Mouse (Mus musculus) adrenal gland (tissue): Measurements from ENCODE around the gene Cd83.

Source experiments
- intact Hi-C: fragments of 180-260 bp; cut with DNase I; formaldehyde crosslinking; loops from one replicate; pipeline ENCODE4 v1.15.1; 2025

Gene Cd83

DNA sequence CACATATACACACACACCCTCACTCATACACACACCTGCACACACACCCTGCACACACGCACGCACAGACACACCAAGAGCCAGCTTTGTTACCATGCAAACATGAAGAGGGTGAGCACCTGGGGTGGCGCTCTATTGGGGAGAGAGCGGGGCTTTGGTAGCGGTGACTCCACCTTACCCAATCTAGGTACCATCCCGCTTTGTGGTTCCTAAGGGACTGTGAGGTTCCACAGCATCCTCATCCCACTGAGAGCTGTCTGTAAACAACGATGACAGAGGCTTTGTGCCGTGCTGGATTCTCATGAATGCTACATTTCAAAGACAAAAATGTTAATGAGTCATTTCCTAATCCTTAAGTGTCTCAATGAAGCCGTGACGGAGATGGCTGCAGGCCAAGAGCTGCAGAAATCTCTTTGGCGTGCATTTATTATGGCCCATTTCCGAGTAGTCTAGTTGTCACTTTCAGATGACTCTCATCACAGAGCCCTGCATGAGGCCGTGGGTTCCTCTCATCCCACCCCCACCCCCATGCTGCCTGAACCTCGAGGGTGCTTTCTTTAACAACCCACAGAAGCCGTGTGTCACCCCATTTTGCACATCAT, 10.5 kb upstream of the Cd83 start:
- intact Hi-C loops, result no loop called here

DNA sequence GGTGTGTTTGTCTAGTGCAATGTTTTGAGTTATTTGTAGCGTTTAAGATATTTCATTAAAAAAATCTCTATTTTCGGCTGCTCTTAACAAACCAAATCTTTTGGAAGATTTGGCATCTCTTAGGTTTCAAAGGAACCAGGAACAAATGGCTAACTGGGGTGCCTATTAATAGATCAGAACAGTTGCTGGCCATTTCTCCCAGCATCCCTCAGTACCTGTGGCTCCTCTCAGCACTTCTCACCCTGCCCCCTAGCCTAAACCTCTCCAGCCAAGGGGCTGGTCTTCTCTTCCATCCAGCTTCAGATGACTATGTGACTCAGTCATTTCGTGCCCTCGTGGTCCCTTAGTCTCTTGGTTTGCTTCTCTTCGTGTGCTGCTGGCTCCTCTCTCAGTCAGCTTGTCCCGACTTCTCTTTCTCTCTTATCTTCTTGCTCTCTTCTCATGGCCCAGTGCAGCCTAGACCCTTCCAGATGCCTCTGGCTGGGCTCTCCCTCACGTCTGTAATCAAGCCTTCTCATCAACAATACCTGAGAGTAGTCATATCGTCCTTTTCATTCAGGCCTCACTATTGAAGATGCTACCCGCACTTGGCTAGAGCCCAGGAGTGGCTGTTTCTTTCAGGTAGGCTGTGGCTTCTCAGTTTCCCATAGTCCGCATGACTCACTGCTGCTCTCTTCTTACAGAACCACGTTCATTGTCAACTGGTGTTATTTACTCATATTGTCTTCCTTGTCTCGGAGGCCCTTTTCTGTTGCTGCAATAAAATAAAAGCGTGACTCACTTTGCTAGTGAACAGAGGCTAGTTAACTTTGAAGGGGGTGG, 9.8 kb upstream of the Cd83 start:
- intact Hi-C loops, result no loop called here

DNA sequence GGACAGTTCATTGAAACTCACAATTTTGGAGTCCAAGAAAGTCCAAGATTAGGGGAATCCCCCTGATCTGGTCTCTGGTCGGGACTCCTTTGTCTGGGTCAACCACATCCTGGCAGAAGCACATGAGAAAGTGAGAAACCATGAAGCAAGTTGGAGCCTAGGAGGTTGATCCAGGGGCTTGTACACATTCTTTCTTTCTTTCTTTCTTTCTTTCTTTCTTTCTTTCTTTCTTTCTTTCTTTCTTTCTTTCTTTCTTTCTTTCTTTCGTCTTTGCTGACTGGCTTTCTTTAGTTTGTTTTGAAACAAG, 9.2 kb upstream of the Cd83 start:
- intact Hi-C loops, result no loop called here

DNA sequence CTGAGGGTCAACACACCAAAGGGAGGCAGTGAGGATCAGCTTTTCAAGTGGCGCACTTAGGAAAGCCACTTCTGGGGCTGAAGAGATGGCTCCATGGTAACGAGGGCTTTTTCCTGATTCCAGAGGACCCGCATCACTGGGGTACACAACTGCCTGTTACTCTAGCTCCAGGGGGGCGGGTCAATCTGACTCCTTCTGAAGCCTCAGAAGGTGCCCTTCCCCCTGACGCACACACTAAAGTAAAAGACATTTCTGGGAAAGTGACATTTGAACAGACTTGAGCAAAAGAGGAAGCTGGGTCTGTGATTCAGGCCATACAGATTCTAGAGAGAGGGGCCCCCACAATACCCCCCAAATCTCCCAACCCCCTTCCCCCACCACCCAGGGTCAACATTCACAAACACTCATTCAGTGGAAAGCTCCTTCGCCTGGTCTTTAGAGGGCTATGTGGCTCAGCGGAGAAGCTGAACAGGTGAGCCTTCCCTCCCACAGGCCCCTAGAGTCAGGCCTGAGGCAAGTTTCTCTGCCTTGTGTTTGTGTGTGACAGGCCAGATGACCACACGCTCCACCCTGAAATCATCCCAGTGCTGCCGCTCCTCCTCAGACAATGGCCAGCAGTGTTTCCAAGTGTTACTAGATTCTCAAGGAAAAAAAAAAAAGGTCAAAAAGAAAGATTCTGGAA, 7.1 kb upstream of the Cd83 start:
- intact Hi-C loops, result no loop called here

DNA sequence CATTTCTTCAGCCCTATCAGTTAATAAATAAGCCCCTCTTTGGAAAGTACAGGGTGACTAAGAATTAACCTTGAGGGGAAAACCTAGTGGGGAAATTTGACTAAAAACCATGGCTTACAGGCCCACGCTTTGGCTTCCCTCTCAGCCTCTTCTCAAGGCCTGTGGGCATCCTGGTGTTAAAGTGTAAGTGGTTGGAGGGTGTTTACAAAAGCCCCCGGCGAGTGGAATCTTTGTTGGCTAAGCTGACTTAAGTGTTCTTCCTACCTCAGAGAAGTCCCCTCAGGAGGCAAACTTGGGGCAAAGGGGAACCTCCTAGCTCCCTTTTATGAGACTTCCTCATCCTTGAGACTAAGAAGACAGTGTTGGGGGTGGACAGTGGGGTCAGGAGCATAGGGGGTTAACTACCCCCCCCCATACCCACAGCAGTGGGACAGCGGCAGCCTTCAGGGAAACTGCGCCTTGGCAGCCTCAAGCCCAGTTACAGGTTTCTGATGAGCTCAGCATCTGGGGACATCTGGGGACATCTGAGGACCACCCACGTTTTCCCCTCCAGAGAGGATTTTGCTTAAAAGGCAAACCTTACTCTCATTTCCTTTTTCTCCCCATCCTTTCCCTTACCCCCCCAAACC, 6.4 kb upstream of the Cd83 start:
- intact Hi-C loops, result no loop called here

DNA sequence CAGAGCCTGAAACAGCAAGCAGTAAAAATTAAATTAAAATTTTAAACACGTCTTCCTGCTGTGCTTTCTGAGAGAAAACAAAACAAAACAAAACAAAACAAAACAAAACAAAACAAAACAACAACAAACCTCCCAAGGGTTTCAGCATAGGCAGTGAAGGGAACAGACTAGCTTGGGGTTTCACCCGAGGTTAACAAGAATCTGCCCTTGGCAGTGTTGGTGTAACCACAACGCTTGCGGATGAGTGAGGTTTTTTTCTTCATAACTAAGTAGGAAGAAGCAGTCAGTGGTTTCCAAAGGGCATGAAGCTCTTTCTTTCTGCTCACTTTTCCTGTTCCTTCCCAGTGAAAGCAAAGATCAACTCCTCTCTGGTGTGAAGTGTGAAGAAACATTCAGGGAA, 5.6 kb upstream of the Cd83 start:
- intact Hi-C loops, result no loop called here

DNA sequence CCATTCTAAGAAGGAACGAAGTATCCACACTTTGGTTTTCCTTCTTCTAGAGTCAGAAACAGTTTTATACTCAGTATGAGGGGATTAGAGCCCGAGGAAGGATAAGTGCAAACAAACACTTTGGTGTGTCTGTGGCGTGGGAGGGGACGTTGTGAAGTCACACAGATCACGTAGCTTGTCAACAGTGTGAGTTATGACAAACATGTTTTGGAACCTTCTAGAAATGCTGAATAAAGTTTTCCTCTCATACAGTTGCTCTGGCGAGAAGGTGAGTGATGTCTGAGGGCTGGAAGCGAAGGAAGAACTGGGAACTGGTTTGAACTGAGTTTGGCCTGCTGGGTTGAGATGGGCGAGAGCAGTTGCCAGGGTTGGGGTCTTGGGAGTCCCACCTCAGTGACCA, 4.5 kb upstream of the Cd83 start:
- intact Hi-C loops, result no loop called here

DNA sequence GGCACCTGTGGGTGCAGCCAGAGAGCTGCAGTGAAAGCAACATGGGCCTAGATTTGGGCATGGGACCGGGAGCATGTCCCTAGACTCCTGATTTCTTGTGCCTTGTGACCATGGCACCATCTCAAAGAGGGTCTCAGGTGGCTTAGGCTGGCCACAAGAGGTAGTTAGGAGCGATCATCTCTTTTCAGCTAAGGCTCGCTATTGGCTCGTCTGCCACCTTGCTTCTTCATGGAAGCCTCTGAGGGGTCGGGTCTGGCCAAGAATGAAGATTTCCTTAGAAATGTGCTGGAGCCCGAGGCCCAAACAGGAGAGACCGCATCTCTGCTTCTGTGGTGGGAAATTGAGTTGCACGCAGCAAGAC, 1.1 kb downstream of the Cd83 start:
- intact Hi-C loops, result no loop called here

DNA sequence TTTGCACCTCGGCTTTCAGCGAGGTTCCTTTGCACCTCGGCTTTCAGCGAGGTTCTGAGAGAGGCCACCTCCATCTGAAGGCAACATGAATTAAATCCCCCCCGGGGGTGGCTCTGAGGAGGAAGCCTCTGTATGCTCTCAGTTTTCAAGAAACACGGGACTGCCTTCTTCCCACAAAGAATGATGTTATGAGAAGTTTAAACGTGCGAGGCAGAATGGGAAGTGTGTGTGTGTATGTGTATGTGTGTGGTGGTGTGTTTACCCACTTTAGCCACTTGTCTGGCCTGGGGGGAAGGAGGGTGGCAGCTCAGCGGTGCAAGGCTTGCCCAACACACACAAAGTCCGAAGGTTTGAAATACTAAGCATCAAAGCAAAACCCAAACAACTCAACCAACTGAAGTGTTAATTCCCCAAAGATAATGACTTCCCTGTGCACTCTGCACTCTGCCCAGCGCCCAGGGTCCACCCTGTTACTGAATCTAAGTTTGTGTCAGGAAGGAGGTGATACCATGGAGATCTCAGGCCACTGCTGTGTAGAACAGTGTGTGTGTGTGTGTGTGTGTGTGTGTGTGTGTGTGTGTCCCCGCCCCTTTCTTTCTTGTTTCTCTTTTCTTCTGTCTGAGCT, 1.7 kb downstream of the Cd83 start:
- intact Hi-C loops, result no loop called here

DNA sequence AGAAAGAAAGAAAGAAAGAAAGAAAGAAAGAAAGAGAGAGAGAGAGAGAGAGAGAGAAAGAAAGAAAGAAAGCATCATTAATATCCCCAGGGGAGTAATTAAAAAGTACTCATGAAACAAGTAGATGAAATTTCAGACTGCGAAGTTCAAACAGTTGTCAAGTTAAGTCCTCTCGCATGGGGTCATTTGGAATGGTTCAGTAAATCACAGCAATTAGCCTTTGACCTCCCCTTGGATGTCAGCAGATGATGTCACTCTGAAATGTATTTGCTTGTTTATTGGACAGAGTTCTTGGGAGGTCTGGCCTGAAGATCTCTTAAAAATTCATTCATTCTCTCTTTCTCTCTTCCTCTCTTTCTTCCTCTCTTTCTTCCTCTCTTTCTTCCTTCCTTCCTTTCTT, 2.7 kb downstream of the Cd83 start:
- intact Hi-C loops, result no loop called here

DNA sequence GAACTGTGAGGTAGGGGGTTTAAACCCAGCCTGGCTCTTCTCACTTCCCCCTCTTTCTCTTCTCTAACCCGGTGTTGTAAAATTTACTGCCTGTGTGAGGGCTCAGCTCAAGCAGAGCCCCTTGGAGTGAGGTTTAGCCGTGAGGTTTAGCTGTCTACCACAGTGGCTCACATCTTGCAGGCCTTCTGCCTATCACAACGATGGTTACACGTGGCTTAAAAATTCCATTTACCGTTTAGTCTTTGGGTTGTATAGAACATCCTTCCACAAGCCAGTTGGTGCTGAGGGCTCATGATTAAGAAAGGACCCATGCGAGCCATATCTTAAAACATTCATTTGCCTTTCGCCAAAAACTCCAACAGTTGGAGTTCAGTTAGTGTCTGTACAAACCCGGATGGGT, 3.5 kb downstream of the Cd83 start:
- intact Hi-C loops, result no loop called here

DNA sequence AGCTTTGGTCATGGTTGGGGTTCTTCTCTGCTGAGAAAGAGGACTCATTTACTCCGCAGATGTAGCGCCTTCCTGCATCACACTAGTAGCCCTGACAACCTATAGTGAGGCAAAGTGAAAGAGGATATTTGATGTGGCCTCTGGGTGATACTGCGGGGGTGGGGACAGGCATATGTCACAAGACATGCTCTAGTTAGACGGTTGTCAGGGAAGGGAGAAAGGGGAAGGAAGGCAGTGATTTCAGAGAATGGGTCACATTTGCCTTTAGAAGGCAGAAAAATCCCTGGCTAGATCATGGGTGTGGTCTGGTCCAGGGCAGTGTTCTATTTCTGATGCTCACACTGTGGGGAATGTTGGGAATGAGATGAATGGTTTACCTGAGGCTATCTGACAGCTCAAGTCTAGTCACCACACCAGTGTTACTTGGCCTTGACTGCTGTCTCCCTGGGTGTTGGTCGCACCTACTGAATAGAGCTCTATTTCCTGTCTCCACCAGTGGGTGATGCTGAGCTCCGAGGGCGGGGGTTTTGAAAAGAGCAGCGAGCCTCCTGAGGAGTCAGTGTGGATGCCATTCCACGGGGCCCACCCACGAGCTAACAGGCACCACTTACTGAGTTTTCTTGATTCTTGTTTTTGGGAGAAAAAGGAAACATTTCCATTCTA, 4.5 kb downstream of the Cd83 start:
- intact Hi-C loops, result no loop called here

DNA sequence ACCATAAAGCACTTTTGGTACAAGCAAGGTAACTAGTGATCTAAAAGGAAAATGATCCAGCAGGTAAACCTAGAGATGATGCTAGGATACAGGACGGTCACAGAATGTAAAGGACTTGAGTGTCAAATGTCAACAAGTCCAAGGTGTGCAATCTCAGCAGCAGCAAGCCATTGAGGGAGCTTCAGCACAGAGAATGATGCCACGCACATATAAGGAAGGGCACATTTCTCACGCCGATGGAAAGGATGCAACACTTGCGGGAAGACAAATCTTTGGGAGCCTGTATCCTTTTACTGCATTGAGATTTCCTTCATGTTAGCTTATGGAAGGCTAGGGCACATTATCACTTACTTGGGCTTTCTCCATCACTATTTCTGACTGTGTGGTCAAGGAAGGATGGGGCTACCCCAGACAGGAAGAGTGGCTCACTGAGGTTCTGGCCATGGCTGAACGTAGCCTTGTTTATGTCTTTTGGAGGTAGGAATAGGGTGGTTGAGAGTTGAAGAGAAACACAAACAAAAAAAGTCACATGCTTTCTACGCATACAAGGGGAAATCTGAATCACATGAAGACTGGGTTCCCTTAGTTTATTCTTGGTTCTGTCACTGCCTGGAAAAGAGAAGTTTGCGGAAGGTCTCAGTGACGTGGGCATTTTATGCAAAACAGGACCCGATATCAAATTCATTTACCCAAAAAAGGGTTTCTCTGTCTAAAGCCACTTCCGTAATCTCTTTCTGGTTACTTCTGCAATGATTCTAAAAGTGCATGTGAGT, 5.8 kb downstream of the Cd83 start:
- intact Hi-C loops, result loop anchor here (10.0 kb wide), 2 partner anchors 1044 to 1184 kb away; no protein-coding TSS in a partner anchor

DNA sequence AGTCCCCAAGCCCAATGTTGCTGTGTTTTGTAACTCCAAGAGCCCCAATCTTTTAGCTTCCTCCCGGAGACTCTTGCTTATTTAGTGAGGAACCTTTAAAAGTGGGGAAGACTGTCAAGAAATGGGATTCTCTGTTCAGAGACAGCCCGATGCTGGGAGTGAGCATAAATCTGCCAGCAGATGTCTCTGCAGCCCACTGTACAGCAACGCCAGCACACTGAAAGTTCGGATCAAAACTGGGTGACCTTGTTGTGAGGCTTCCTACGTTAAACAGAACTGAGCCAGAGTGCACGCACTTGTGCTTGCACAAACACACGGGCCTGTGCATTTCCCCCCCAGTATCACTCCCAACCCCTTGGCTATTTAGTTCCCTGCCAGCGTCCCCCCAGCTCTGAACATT, 10.8 kb downstream of the Cd83 start:
- intact Hi-C loops, result loop anchor here (10.0 kb wide), 2 partner anchors 1039 to 1179 kb away; no protein-coding TSS in a partner anchor

DNA sequence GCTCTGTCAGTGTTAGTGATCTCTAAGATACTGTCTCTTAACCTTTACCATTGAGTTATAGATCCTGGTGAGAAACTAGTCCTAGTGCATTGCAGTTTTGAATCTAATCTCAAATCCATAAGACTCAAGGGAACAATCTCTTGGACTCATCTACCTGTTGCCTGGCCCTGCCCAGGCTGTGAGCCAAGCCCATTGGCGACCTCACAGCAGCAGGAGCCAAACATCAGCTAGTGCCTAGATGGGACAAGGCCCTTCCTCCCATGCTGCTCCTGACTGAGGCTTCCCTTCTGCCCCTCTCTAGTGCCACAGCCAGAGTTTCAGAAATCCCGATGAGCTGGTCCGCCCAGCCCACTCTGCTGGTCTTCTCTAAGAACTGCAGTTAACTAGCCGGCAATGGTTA, 14.1 kb downstream of the Cd83 start:
- intact Hi-C loops, result loop anchor here (10.0 kb wide), 2 partner anchors 1036 to 1176 kb away; no protein-coding TSS in a partner anchor

DNA sequence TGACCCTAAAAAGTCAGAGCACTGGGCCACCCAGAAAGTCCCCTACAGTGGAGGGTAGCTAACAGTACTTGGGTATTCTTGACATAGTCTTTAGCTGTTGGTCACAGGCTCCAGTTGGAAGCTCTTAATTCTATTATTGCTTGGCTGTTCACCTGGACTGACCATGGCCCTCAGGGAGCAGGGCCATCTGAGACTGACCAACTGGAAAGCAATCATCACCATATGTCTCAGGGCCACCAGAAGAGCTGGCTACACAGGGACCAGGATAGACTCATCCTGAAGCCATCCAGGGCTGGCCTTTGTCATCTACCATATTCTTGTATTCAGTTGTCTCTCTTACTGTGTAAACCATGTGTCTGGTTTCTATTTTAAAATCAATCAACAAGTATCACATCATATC, 15.6 kb downstream of the Cd83 start:
- intact Hi-C loops, result no loop called here

DNA sequence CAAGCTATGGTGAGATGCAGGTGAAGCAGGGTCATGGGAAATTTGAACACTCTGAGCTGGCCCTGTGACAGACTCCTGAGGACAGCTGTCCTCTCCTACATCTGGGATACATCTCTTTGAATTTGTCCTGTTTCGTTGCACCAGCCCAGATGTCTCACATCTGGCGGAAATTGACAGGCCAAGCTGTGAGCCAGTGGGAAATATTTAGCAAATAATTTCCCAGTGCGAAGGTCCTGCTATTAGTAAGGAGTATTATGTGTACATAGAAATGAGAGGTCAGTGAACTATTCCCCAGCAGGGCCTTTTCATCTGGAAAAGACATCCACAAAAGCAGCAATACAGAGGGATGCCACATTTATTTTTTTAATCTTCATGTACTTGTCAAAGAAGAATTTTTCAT, 17.4 kb downstream of the Cd83 start:
- intact Hi-C loops, result no loop called here

DNA sequence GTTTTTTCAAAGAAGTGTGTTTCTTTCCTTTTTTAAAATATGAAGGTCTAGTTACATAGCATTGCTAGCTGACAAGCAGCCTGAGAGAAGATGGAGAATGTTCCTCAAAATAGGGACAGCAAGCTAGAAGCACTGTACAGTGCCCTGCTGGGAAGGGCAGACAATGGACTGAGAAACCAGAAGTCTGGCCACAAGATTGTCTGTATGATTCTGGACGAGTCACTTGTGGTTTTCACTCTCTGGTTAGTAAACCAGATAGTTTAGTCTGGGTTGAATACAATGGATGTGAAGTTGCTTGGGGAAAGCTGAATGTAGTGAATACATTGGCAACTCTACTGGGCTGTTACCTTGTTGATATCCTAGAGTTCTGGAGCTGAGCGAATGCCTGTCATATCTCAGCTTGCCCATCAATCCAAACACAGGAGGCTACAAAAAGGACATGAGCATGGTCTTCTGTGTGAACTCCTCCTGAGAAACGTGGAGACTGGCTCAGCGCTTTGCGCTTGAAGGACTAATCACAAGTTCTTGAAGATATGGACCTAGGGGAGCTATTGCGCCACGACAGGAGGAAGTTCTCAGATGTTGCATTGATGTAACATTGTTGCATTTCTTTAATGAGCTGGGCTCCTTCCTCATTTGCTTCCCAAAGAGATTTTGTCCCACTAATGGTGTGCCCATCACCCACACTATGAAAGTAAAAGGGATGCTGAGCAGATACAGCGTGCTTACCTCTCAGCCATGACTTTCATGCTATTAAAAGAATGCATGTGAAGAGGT, 18.0 kb downstream of the Cd83 start:
- intact Hi-C loops, result no loop called here

DNA sequence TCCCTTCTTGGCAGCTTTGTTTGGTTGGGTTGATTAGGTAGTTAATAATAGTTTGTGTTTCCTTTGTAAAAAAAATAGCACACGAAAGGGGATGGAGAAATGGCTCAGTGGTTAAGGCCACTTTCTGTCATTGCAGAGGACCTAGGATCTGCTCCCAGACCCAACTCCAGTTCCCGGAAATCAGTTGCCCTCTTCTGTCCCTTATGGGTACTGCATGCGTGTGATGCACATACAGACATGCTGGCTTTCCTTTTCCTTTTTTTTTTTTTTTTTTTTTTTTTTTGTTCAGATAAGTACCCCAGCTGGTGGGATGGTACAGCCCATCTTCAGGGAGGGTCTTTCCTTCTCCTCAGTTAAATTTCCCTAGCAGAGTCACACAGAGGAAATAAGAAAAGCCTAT, 20.1 kb downstream of the Cd83 start:
- intact Hi-C loops, result no loop called here
